In genomic region chr12:76765901-76766630, GRCm38 (mm10) we compare ENCODE assay signal across 8 mouse cellular contexts. TPM values are rescaled to one million over a fixed set of nuclear protein-coding genes. Genes with fewer than 3 reads are reported as not detected.
DNase-seq lines count a peak whose midpoint lies in the region; ATAC-seq and TF ChIP-seq lines count a peak whose summit lies in the region.

No protein-coding gene starts in this region.

- no peak for TF ChIP-seq CTCF in intestine, postnatal 0 days (IDR thresholded peaks at IDR 0.05; ENCODE audit: low read depth)

- peak overlapping the region; percentile 67 for H3K27ac ChIP-seq in forebrain, embryonic 13.5 days
- 0 out of 2 replicates have a peak overlapping the region, but pooled peaks have one; percentile 70 for H3K27ac ChIP-seq in intestine, postnatal 0 days (ENCODE audit: low read depth, low read length)

- whole genome bisulfite sequencing in forebrain, embryonic 13.5 days: 28% methylated on average over 20 of the region's 20 CpGs
- WGBS in intestine, postnatal 0 days: 33% methylated on average over 20 of the region's 20 CpGs

- peak; percentile 33 for ATAC-seq in forebrain, embryonic 13.5 days
- ATAC-seq in intestine, postnatal 0 days: peak; percentile 37
- ATAC-seq in megakaryocyte progenitor cell, adult 5-6 weeks (replicated peaks; ENCODE audit: poor library complexity): peak; percentile 7; the same call in 1 of the 2 replicates

- H3K4me3 ChIP-seq in forebrain, embryonic 13.5 days: peak overlapping the region; percentile 57
- H3K4me3 ChIP-seq in intestine, postnatal 0 days (ENCODE audit: low read depth, low read length): peak overlapping the region; percentile 68

- no peaks in the 10 kb centered on the region for H3K9me3 ChIP-seq in forebrain, embryonic 13.5 days (replicated peaks)
- no peaks in the 10 kb centered on the region for H3K9me3 ChIP-seq in intestine, postnatal 0 days (ENCODE audit: control insufficient read depth)

- peak overlapping the region; percentile 64 for H3K4me2 ChIP-seq in forebrain, embryonic 13.5 days
- peak overlapping the region; percentile 75 for H3K4me2 ChIP-seq in intestine, postnatal 0 days (replicated peaks; ENCODE audit: low read depth)

- DNase-seq in layer of hippocampus, adult 11-12 months (ENCODE audit: low spot score): peak; percentile 36
- DNase-seq in layer of hippocampus, adult 18-20 months (ENCODE audit: low spot score in 2 of 2): no peak
- DNase-seq in brain, adult 2 months (ENCODE audit: low read depth, low spot score): peak; percentile 17
- DNase-seq in yolk sac, embryonic 10.5 days (ENCODE audit: low spot score): no peak
- no peak for DNase-seq in adrenal gland, adult 2 months

- peaks cover 12% of the 10 kb centered on the region for H3K4me1 ChIP-seq in forebrain, embryonic 13.5 days
- peaks cover 4% of the 10 kb centered on the region; the same call in 1 of the 2 replicates for H3K4me1 ChIP-seq in intestine, postnatal 0 days (replicated peaks; ENCODE audit: control insufficient read depth, insufficient read depth, low read length)

- peak overlapping the region; percentile 67 for H3K9ac ChIP-seq in forebrain, embryonic 13.5 days
- H3K9ac ChIP-seq in intestine, postnatal 0 days (ENCODE audit: low read depth, low read length): peak overlapping the region; percentile 78

- no peaks in the 10 kb centered on the region for H3K36me3 ChIP-seq in forebrain, embryonic 13.5 days (ENCODE audit: poor library complexity, severe bottlenecking)
- no peaks in the 10 kb centered on the region for H3K36me3 ChIP-seq in intestine, postnatal 0 days (ENCODE audit: control insufficient read depth, insufficient read depth)

- H3K27me3 ChIP-seq in forebrain, embryonic 13.5 days: no peaks in the 10 kb centered on the region
- H3K27me3 ChIP-seq in intestine, postnatal 0 days (replicated peaks; ENCODE audit: control insufficient read depth, insufficient read depth, low read length): no peaks in the 10 kb centered on the region

RNA-seq across cellular contexts. Expression of gene Fntb, which starts 0.7 kb away (rescaled TPM):
- total RNA-seq in layer of hippocampus, adult 18-20 months (2021): 10 to 100 TPM; 25.1 to 26.8 TPM
- 30.1 and 32.9 TPM in 2 replicates for polyA plus RNA-seq in forebrain, embryonic 13.5 days (2015; fragmentation: Nextera tagmentation; extraction: Ambion mirVana)
- polyA plus RNA-seq in intestine, postnatal 0 days (2015; fragmentation: Nextera tagmentation; extraction: Ambion mirVana): 13.1 and 13.5 TPM in 2 replicates
- total RNA-seq in megakaryocyte progenitor cell, adult 5-6 weeks (2015): 11.9 and 12.7 TPM in 2 replicates
- 5.0 and 7.3 TPM in 2 replicates for total RNA-seq in megakaryocyte progenitor cell, adult 5-6 weeks (2017)
- total RNA-seq in adrenal gland, adult 2 months (2021): 10 to 100 TPM; 11.0 to 15.4 TPM
- polyA plus RNA-seq in adrenal gland, adult 2 months (2012; rRNA removed): 22.2 and 25.0 TPM in 2 replicates

RNA-seq across cellular contexts. Expression of gene Churc1, which starts 0.7 kb away (rescaled TPM):
- total RNA-seq in layer of hippocampus, adult 18-20 months (2021): 10 to 100 TPM; 34.7 to 37.7 TPM
- 116 and 119 TPM in 2 replicates for polyA plus RNA-seq in forebrain, embryonic 13.5 days (2015; fragmentation: Nextera tagmentation; extraction: Ambion mirVana)
- 129 and 136 TPM in 2 replicates for polyA plus RNA-seq in intestine, postnatal 0 days (2015; fragmentation: Nextera tagmentation; extraction: Ambion mirVana)
- total RNA-seq in megakaryocyte progenitor cell, adult 5-6 weeks (2015): 57.2 and 68.0 TPM in 2 replicates
- 46.1 and 48.9 TPM in 2 replicates for total RNA-seq in megakaryocyte progenitor cell, adult 5-6 weeks (2017)
- total RNA-seq in adrenal gland, adult 2 months (2021): 10 to 100 TPM; 66.2 to 90.4 TPM
- 24.0 and 25.1 TPM in 2 replicates for polyA plus RNA-seq in adrenal gland, adult 2 months (2012; rRNA removed)

RNA-seq across cellular contexts. Expression of gene Gpx2, which starts 29.3 kb away (rescaled TPM):
- total RNA-seq in layer of hippocampus, adult 18-20 months (2021): under 1 TPM in 1 of 2 experiments, not detected in 1; 0.51 TPM
- polyA plus RNA-seq in forebrain, embryonic 13.5 days (2015; fragmentation: Nextera tagmentation; extraction: Ambion mirVana): 0.12 TPM in 1 of 2 replicates, not detected in the other
- polyA plus RNA-seq in intestine, postnatal 0 days (2015; fragmentation: Nextera tagmentation; extraction: Ambion mirVana): 132 and 148 TPM in 2 replicates
- not detected in 2 replicates for total RNA-seq in megakaryocyte progenitor cell, adult 5-6 weeks (2015)
- total RNA-seq in megakaryocyte progenitor cell, adult 5-6 weeks (2017): not detected in 2 replicates
- total RNA-seq in adrenal gland, adult 2 months (2021): not detected
- 0.25 TPM in 1 of 2 replicates, not detected in the other for polyA plus RNA-seq in adrenal gland, adult 2 months (2012; rRNA removed)

RNA-seq across cellular contexts. Expression of gene Sptb, which starts 55.7 kb away (rescaled TPM):
- total RNA-seq in layer of hippocampus, adult 18-20 months (2021): 100 to 1,000 TPM; 138 to 141 TPM
- 0.39 and 0.67 TPM in 2 replicates for polyA plus RNA-seq in forebrain, embryonic 13.5 days (2015; fragmentation: Nextera tagmentation; extraction: Ambion mirVana)
- polyA plus RNA-seq in intestine, postnatal 0 days (2015; fragmentation: Nextera tagmentation; extraction: Ambion mirVana): 0.26 and 0.35 TPM in 2 replicates
- 2.2 and 2.3 TPM in 2 replicates for total RNA-seq in megakaryocyte progenitor cell, adult 5-6 weeks (2015)
- total RNA-seq in megakaryocyte progenitor cell, adult 5-6 weeks (2017): 2.4 and 4.3 TPM in 2 replicates
- 10 to 100 TPM; 15.2 to 47.1 TPM for total RNA-seq in adrenal gland, adult 2 months (2021)
- polyA plus RNA-seq in adrenal gland, adult 2 months (2012; rRNA removed): 5.5 and 7.2 TPM in 2 replicates

RNA-seq across cellular contexts. Expression of gene Rab15, which starts 56.6 kb away (rescaled TPM):
- total RNA-seq in layer of hippocampus, adult 18-20 months (2021): 100 to 1,000 TPM; 187 to 197 TPM
- polyA plus RNA-seq in forebrain, embryonic 13.5 days (2015; fragmentation: Nextera tagmentation; extraction: Ambion mirVana): 12.3 and 14.3 TPM in 2 replicates
- polyA plus RNA-seq in intestine, postnatal 0 days (2015; fragmentation: Nextera tagmentation; extraction: Ambion mirVana): 6.4 and 7.5 TPM in 2 replicates
- not detected in 2 replicates for total RNA-seq in megakaryocyte progenitor cell, adult 5-6 weeks (2015)
- total RNA-seq in megakaryocyte progenitor cell, adult 5-6 weeks (2017): 1.1 TPM in 1 of 2 replicates, not detected in the other
- 1 to 10 TPM; 2.1 to 3.7 TPM for total RNA-seq in adrenal gland, adult 2 months (2021)
- polyA plus RNA-seq in adrenal gland, adult 2 months (2012; rRNA removed): 3.3 and 4.3 TPM in 2 replicates

Comparison
In these comparisons a context has a peak if more than half of its experiments do, and no peak if none do; other contexts are left out.
1. DNase-seq: peak in layer of hippocampus, adult 11-12 months (single experiment) and brain, adult 2 months (single experiment); none in layer of hippocampus, adult 18-20 months (0 of 2), yolk sac, embryonic 10.5 days (single experiment) and adrenal gland, adult 2 months (single experiment).
2. Peak in every context shown above with its lines, with median percentiles within 50 percentile points of each other: ATAC-seq.